Mouse (Mus musculus) thymus, postnatal 36 days (tissue): ENCODE data around the gene Htr1b.

Experiments used
- DNase-seq, 2 experiments: peaks; one replicate each; pipeline ENCODE4 v3.0.0; 2022; ENCODE audit warnings: mixed read lengths in 2 of 2

Gene Htr1b

DNA sequence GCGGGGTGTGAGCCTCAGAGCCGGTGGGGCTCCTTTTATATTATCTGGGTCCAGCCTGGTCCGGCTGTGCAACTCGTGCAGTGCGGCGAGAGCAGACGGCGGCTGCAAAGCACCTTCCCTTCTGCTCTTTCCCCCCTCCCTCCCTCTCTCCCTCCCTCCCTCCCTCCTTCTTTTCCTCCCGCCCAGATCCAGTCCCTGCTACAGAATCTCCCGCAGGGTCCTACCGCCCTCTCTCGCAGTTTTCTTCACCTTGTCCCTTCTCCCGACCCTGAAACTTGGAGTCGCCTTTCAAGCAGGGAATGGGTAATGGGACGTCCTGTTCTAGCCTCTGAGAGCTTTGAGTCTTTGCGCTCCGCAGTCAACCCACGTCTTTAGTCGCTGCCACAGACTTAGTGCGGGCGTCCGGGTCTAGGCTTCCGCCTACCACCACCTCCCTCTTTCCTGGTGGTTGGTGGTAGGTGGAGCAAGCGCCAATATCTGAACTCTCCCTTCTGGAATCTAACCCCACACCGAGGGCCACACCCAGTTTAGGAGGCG is at the start of gene Htr1b:
TSS of gene Htr1b (minus strand) at position 392 of the 537 bp plus-strand sequence.
- DNase-seq = peak; percentile 7 to 15

DNA sequence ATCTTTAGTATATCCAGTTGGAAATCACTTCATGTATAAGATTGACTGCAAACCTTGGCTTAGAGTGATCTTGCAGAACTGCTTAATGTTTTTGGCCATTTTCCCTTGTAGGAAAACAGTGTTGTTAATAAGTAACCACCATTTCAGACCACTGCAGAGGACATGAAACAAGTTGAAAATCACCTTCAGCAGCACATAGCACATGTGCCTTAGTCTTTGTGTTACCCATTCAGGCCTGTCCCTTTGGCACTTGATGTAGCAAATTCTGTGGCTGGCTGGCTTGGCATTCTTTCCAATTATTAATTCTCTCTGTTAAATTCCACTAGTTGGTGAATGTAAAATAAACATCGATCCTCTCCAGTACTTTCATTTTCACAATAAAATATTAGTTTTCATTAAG is 43.1 kb upstream of the Htr1b start:
- no peak for DNase-seq

DNA sequence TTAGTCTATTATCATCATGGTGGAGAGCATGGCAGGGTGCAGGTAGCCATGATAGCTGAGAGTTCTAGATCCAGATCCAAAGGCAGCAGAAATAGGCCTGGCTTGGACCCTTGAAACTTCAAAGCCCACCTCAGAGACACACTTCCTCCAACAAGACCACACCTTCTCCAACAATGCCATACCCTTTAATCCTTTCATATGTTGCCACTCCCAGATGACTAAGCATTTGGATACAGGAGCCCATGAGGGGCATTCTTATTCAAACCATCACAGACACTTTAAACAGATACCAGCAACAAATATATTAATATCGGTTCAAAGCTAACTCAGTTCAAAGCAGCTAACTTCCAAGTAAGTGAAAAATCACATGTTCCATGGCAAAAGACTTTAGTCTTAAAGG is 3.9 kb upstream of the Htr1b start:
- DNase-seq = no peak

DNA sequence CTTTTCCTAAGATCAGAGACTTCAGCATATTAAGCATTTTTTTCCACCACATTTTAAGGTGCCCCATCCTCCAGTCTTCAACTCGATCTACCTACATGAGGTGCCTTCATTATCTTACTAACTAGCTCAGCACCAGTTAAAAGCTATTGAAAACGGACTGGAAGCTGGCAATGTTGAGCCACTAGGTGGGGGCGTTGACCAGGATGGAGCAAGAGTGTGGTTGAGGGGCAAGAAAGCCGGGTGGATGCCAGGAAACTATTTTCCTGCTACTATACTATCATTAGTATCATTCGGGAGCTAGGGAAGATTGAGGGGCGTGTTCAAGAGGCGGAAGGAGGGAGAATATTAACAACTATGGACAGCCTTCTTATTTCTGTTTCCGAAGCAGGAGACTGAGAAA is 1.5 kb upstream of the Htr1b start:
- DNase-seq = no peak

DNA sequence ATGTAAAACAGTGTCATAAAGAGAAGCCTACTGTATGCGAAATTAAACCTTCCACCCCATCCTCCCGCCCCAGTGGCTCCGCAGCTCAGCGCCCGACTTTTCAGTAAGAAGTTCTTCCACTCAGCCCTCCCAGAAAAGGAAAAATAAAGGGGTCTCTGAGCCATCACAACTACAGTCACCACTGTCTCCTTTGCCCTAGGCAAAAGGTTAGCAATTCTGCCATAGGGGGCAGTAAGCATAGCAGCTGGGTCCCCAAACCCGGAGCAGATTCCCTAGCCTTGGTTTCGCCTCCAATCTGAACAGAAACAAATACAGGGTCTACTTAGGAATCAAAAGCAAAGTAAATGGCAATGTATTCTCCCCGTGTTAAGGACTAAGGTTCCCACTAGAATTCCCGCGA is 535 bp upstream of the Htr1b start:
- DNase-seq = no peak

DNA sequence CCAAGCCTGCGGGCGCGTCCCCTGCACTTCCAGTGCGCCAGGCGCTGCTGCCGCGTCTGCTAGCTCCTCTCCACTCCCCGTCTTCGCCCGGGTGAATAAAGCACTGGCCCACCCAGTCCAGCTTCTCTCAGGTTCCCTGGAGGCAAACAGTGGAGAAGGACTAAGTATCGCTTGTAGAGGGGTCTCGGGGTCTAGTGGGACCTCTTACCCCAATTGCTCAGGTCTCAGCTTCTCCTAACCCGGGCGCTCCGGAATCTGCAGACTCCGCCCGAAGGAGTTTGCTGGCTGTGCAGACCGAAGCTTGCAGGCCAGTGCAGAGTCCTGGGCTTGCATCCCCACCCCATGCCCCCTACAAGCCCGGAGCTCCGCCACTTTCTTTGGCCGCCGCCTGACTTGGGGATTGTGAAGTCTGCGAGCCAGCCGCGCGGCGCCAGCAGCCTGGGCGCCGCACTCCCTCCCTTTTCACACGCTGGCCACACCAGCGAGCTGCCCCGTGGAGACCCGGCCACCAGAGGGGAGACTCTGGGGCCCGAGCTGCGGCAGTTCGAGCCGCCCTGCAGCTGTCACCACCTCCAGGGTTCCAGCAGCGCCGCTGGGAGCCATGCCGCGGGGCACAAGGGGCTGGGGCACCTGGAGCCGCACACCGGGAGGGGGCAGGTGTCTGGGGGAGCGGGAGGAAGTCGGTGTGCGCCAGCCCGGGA is 742 bp downstream of the Htr1b start:
- peak; percentile 6 to 26 for DNase-seq

DNA sequence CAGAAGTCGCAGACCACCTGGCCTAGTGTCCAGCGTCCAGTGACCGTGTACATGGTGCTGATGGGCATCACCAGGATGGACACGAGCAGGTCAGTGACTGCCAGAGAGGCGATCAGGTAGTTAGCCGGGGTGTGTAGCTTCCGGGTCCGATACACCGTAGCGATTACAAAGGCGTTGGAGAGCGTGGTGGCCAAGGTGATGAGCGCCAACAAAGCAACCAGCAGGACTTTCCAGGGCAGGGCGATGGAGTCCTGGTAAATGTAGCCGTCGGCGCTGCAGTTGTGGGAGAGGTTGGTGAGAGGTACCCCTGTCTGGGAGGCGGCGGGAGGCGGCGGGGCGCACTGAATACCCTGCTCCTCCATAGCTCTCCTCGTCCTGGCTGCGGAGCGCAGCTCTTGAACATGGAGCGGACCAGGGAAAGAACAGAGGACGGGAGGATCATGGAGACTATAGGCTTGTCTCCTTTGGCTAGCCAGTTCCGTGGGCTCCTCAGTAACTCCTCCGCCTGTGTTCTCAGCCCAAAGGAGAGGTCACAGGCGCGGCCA is 1.4 kb downstream of the Htr1b start:
- peak; percentile 5 for DNase-seq

DNA sequence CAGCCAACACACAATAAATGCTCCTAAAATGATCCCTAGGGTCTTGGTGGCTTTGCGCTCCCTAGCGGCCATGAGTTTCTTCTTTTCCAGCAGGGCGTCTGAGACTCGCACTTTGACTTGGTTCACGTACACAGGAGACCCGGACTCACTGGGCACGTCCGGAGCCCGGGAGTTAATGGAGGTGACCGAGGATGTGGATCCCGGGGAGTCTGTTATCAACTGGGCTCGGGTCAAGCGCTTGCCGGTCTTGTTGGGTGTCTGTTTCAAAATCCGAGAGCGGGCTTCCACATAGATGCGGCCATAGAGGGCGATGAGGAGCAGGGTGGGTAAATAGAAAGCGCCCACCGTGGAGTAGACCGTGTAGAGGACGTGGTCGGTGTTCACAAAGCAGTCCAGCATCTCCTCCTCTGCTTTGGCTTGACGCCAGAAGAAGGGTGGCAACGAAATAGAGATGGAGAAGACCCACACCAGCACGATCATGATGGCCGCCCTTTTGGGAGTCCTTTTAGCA is 2.0 kb downstream of the Htr1b start:
- peak; percentile 8 for DNase-seq

DNA sequence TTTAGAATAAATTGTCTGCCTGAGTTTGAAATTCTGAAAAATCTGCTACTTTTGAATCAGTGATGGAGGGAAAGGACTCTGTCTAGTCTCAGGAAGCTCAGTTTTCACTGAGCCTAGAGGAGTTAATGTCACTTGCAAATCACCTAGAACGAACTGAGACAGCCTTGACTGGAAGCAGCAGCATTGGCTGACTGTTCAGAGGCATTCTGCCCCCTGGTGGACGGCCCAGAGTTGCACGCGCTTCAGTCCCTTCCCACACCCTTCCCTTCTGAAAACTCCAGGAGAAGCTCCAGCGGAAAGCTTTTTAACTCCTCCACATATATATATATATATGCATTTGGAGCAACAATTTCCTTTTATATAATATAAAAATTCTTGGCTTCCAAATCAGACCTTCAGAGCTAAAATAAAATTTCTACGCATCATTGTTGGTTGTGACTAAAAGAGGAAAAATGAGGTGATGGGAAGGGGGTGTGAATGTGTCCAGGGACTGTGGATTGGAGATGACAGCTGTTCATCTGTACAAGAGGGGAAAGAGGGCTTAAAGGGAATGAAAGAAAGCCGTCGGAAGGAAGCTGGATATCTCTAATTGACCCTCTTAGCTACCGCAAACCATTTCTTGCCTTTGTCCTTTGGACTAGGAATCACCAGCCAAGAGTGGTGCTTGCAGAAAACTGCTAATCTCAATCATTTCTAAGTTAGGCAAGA is 6.6 kb downstream of the Htr1b start:
- DNase-seq = peak; percentile 44 to 59

DNA sequence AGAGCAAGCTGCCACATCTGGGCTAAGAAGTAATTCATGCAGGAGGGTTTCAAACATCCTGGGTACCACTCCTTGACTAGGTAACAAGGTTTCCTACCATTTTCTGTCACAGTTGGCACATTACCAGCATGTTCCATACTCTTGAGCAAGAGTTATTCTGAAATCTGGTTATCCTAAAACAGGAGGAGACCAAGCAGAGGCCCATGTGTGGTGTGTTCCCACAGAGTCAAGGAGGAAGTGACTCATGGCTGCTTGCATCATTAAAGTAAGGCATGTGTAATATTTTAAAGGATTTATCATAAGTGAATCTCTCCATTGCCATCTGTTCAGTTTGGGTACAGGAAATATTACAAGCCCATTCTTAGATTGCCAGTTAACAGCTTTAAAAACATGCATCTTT is 7.7 kb downstream of the Htr1b start:
- no peak for DNase-seq

DNA sequence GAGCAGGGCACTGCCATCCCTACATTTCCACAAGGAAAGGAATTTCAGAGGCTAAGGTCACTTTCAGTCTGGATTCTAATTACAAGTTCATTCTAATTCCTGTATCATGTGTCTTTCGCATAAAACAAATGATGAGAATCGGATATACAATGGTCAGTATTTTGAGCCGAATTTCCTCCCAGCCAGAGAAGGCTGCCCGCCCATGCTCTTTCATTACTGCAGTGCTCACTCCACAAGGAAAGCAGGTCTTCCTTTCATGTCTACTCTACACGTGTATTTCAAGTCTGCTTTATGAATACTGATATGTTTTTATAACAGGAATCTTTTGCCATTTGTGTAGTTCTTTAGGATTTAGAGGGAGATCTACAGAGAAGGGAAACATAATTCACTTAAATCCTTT is 10.8 kb downstream of the Htr1b start:
- no peak for DNase-seq

DNA sequence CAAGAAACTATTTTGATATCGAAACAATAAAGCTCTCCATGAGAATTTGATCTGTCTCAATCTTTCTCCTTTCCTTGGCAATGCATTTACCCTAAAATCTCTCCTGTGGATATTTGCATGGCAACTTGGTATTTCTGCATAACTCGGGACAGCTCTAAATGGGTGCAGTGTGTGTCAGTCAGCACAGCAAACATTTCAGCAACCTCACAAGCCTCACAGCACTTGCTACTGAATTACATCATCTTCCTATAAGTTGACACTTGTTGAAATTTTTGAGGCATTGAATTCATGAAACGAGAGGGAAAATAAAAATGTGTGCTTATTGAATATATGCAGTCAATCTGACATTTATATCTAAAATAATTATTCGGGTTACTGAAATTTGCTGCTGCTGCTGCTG is 22.6 kb downstream of the Htr1b start:
- no peak for DNase-seq
